ENCODE assay signal across 28 mouse cellular contexts in genomic region chr11:120114488-120115215, GRCm38 (mm10). TPM values are rescaled to one million over a fixed set of nuclear protein-coding genes. Genes with fewer than 3 reads are reported as not detected.
DNase-seq lines count a peak whose midpoint lies in the region; ATAC-seq and TF ChIP-seq lines count a peak whose summit lies in the region.
"Had no signal": no experiment of that assay in that cellular context is flagged by ENCODE, and none has a peak within 500 bp of the region (broad histone marks: within the 10 kb centered on the region; RNA-seq: fewer than 3 reads in every experiment).

No protein-coding gene starts in this region.

- no peak overlapping the region for H3K27ac ChIP-seq in midbrain, embryonic 11.5 days (ENCODE audit: low read depth, low read length)
- H3K27ac ChIP-seq in midbrain, postnatal 0 days (ENCODE audit: low read depth, low read length): no peak overlapping the region
- H3K27ac ChIP-seq in embryonic facial prominence, embryonic 12.5 days: no peak overlapping the region
- 0 out of 2 replicates have a peak overlapping the region, but pooled peaks have one; percentile 34 for H3K27ac ChIP-seq in limb, embryonic 13.5 days
- H3K27ac ChIP-seq: forebrain, embryonic 10.5 days; gastrocnemius, adult 2 months; liver, embryonic 12.5 days had no signal

- no peaks in the 10 kb centered on the region for H3K27me3 ChIP-seq in midbrain, embryonic 11.5 days (ENCODE audit: control insufficient read depth, insufficient read depth, low read length)
- no peaks in the 10 kb centered on the region for H3K27me3 ChIP-seq in midbrain, postnatal 0 days (ENCODE audit: insufficient read depth, low read length)
- no peaks in the 10 kb centered on the region; the same call in 1 of the 2 replicates for H3K27me3 ChIP-seq in embryonic facial prominence, embryonic 12.5 days
- peaks cover 4% of the 10 kb centered on the region; the same call in 1 of the 2 replicates for H3K27me3 ChIP-seq in limb, embryonic 13.5 days
- H3K27me3 ChIP-seq: liver, embryonic 12.5 days; Patski had no signal

- H3K9ac ChIP-seq in midbrain, embryonic 11.5 days (ENCODE audit: low read length): no peak overlapping the region
- H3K9ac ChIP-seq in midbrain, postnatal 0 days (replicated peaks; ENCODE audit: low read length, poor library complexity, severe bottlenecking): no peak overlapping the region
- H3K9ac ChIP-seq in embryonic facial prominence, embryonic 12.5 days: no peak overlapping the region
- H3K9ac ChIP-seq in limb, embryonic 13.5 days: no peak overlapping the region
- H3K9ac ChIP-seq: liver, embryonic 12.5 days; lung, embryonic 14.5 days had no signal

- no peak for ATAC-seq in midbrain, embryonic 11.5 days (ENCODE audit: low FRiP score)
- no peak for ATAC-seq in midbrain, postnatal 0 days (ENCODE audit: low FRiP score)
- ATAC-seq in embryonic facial prominence, embryonic 12.5 days (ENCODE audit: insufficient number of reproducible peaks, insufficient read depth, low FRiP score, low TSS enrichment): peak; percentile 57; the same call in 1 of the 2 replicates
- peak; percentile 70 for ATAC-seq in limb, embryonic 13.5 days (ENCODE audit: low FRiP score, low read depth)
- ATAC-seq: activated CD4-positive, CD25-positive, alpha-beta regulatory T cell, adult 4 months; hindbrain, embryonic 16.5 days; liver, embryonic 12.5 days; Patski had no signal

- no peaks in the 10 kb centered on the region for H3K4me1 ChIP-seq in midbrain, embryonic 11.5 days (ENCODE audit: control insufficient read depth, insufficient read depth, low read length)
- H3K4me1 ChIP-seq in midbrain, postnatal 0 days (ENCODE audit: insufficient read depth, low read length): no peaks in the 10 kb centered on the region
- peaks cover 15% of the 10 kb centered on the region for H3K4me1 ChIP-seq in embryonic facial prominence, embryonic 12.5 days
- peaks cover 24% of the 10 kb centered on the region for H3K4me1 ChIP-seq in limb, embryonic 13.5 days

- H3K9me3 ChIP-seq in midbrain, embryonic 11.5 days (ENCODE audit: control insufficient read depth, low read length): no peaks in the 10 kb centered on the region
- no peaks in the 10 kb centered on the region for H3K9me3 ChIP-seq in midbrain, postnatal 0 days (ENCODE audit: low read length)
- no peaks in the 10 kb centered on the region for H3K9me3 ChIP-seq in embryonic facial prominence, embryonic 12.5 days
- H3K9me3 ChIP-seq in limb, embryonic 13.5 days: no peaks in the 10 kb centered on the region
- H3K9me3 ChIP-seq: forebrain, embryonic 10.5 days; liver, embryonic 12.5 days had no signal

- no peak overlapping the region for H3K4me3 ChIP-seq in midbrain, embryonic 11.5 days (ENCODE audit: low read depth, low read length)
- H3K4me3 ChIP-seq in midbrain, postnatal 0 days (ENCODE audit: low read depth, low read length): no peak overlapping the region
- H3K4me3 ChIP-seq in embryonic facial prominence, embryonic 12.5 days: no peak overlapping the region
- H3K4me3 ChIP-seq in limb, embryonic 13.5 days: no peak overlapping the region
- H3K4me3 ChIP-seq: forebrain, embryonic 10.5 days; gastrocnemius, adult 2 months; liver, embryonic 12.5 days; myocyte had no signal

- H3K36me3 ChIP-seq in midbrain, embryonic 11.5 days (ENCODE audit: control insufficient read depth, insufficient read depth, low read length): peaks cover 2% of the 10 kb centered on the region; the same call in 1 of the 2 replicates
- H3K36me3 ChIP-seq in midbrain, postnatal 0 days (ENCODE audit: insufficient read depth, low read length): peaks cover 19% of the 10 kb centered on the region
- peaks cover 33% of the 10 kb centered on the region for H3K36me3 ChIP-seq in embryonic facial prominence, embryonic 12.5 days
- peaks cover 71% of the 10 kb centered on the region for H3K36me3 ChIP-seq in limb, embryonic 13.5 days

- TF ChIP-seq CTCF in midbrain, postnatal 0 days (IDR thresholded peaks at IDR 0.05): no peak

- WGBS in midbrain, embryonic 11.5 days: 91% methylated on average over 21 of the region's 21 CpGs
- 92% methylated on average over 21 of the region's 21 CpGs for WGBS in midbrain, postnatal 0 days
- WGBS in embryonic facial prominence, embryonic 12.5 days: 66% methylated on average over 21 of the region's 21 CpGs
- 55% methylated on average over 21 of the region's 21 CpGs for WGBS in limb, embryonic 13.5 days

- no peak overlapping the region for H3K4me2 ChIP-seq in midbrain, embryonic 11.5 days
- H3K4me2 ChIP-seq in midbrain, postnatal 0 days (ENCODE audit: low read depth, low read length, poor library complexity, severe bottlenecking): no peak overlapping the region
- no peak overlapping the region for H3K4me2 ChIP-seq in embryonic facial prominence, embryonic 12.5 days (replicated peaks)
- H3K4me2 ChIP-seq in limb, embryonic 13.5 days (replicated peaks): 0 out of 2 replicates have a peak overlapping the region, but pooled peaks have one; percentile 9
- H3K4me2 ChIP-seq: heart, embryonic 11.5 days; liver, embryonic 12.5 days; lung, embryonic 14.5 days had no signal

- peak; percentile 47 for DNase-seq in midbrain, embryonic 11.5 days (ENCODE audit: low spot score, missing footprints)
- no peak for DNase-seq in midbrain, postnatal 0 days (ENCODE audit: low spot score)
- DNase-seq in R1 (ENCODE audit: low read depth, low spot score): peak; percentile 47
- DNase-seq in adrenal gland, adult 18-20 months (ENCODE audit: low spot score in 2 of 2): no peak
- no peak for DNase-seq in urinary bladder, postnatal 4 days (ENCODE audit: low spot score in 2 of 2)
- DNase-seq in cerebellum, postnatal 14 days: no peak
- DNase-seq: adrenal gland, postnatal 25 days; B cell, adult 2 months; cerebellum, adult 11-12 months; cerebellum, postnatal 25 days; gastrocnemius, adult 2 months; heart, postnatal 10 days; kidney, adult 18-20 months; kidney, postnatal 10 days; lung, embryonic 14.5 days; lung, postnatal 4 days; midbrain, embryonic 14.5 days; right cerebral cortex, postnatal 14 days; spleen, adult 18-20 months had no signal

RNA-seq across cellular contexts. Expression of gene Ndufaf8, which starts 15.9 kb away (rescaled TPM):
- polyA plus RNA-seq in midbrain, embryonic 11.5 days (2014; fragmentation: Nextera tagmentation; extraction: Ambion mirVana): 58.4 and 61.3 TPM in 2 replicates
- total RNA-seq in midbrain, postnatal 0 days (2014; rRNA removed): 32.9 and 64.8 TPM in 2 replicates
- polyA plus RNA-seq in midbrain, postnatal 0 days (2015; fragmentation: Nextera tagmentation; extraction: Ambion mirVana): 56.8 and 57.0 TPM in 2 replicates
- polyA plus RNA-seq in embryonic facial prominence, embryonic 12.5 days (2016; fragmentation: Nextera tagmentation; extraction: Ambion mirVana): 67.4 and 73.6 TPM in 2 replicates
- 69.3 and 76.9 TPM in 2 replicates for polyA plus RNA-seq in limb, embryonic 13.5 days (2015; fragmentation: Nextera tagmentation; extraction: Ambion mirVana)
- total RNA-seq in adrenal gland, adult 18-20 months (2021): 10 to 100 TPM; 54.9 to 62.9 TPM

RNA-seq across cellular contexts. Expression of gene Tepsin, which starts 16.1 kb away (rescaled TPM):
- 12.3 and 14.2 TPM in 2 replicates for polyA plus RNA-seq in midbrain, embryonic 11.5 days (2014; fragmentation: Nextera tagmentation; extraction: Ambion mirVana)
- 28.6 and 32.1 TPM in 2 replicates for total RNA-seq in midbrain, postnatal 0 days (2014; rRNA removed)
- polyA plus RNA-seq in midbrain, postnatal 0 days (2015; fragmentation: Nextera tagmentation; extraction: Ambion mirVana): 14.9 and 17.6 TPM in 2 replicates
- polyA plus RNA-seq in embryonic facial prominence, embryonic 12.5 days (2016; fragmentation: Nextera tagmentation; extraction: Ambion mirVana): 18.5 and 19.2 TPM in 2 replicates
- 18.1 and 18.5 TPM in 2 replicates for polyA plus RNA-seq in limb, embryonic 13.5 days (2015; fragmentation: Nextera tagmentation; extraction: Ambion mirVana)
- total RNA-seq in adrenal gland, adult 18-20 months (2021): 10 to 100 TPM; 12.3 to 15.4 TPM

RNA-seq across cellular contexts. Expression of gene Cep131, which starts 28.0 kb away (rescaled TPM):
- 24.9 and 28.9 TPM in 2 replicates for polyA plus RNA-seq in midbrain, embryonic 11.5 days (2014; fragmentation: Nextera tagmentation; extraction: Ambion mirVana)
- total RNA-seq in midbrain, postnatal 0 days (2014; rRNA removed): 17.7 and 19.0 TPM in 2 replicates
- 25.4 and 27.7 TPM in 2 replicates for polyA plus RNA-seq in midbrain, postnatal 0 days (2015; fragmentation: Nextera tagmentation; extraction: Ambion mirVana)
- polyA plus RNA-seq in embryonic facial prominence, embryonic 12.5 days (2016; fragmentation: Nextera tagmentation; extraction: Ambion mirVana): 43.3 and 43.9 TPM in 2 replicates
- 27.3 and 29.0 TPM in 2 replicates for polyA plus RNA-seq in limb, embryonic 13.5 days (2015; fragmentation: Nextera tagmentation; extraction: Ambion mirVana)
- 10 to 100 TPM; 11.7 to 90.0 TPM for total RNA-seq in adrenal gland, adult 18-20 months (2021)

RNA-seq across cellular contexts. Expression of gene Slc38a10, which starts 36.5 kb away (rescaled TPM):
- polyA plus RNA-seq in midbrain, embryonic 11.5 days (2014; fragmentation: Nextera tagmentation; extraction: Ambion mirVana): 46.3 and 53.3 TPM in 2 replicates
- 171 and 175 TPM in 2 replicates for total RNA-seq in midbrain, postnatal 0 days (2014; rRNA removed)
- 108 and 111 TPM in 2 replicates for polyA plus RNA-seq in midbrain, postnatal 0 days (2015; fragmentation: Nextera tagmentation; extraction: Ambion mirVana)
- 95.0 and 99.5 TPM in 2 replicates for polyA plus RNA-seq in embryonic facial prominence, embryonic 12.5 days (2016; fragmentation: Nextera tagmentation; extraction: Ambion mirVana)
- 86.4 and 94.5 TPM in 2 replicates for polyA plus RNA-seq in limb, embryonic 13.5 days (2015; fragmentation: Nextera tagmentation; extraction: Ambion mirVana)
- 100 to 1,000 TPM; 147 to 177 TPM for total RNA-seq in adrenal gland, adult 18-20 months (2021)

Comparison
In these comparisons a context has a peak if more than half of its experiments do, and no peak if none do; other contexts are left out.
1. DNase-seq: peak in midbrain, embryonic 11.5 days (single experiment) and R1 (single experiment); none in midbrain, postnatal 0 days (single experiment), adrenal gland, adult 18-20 months (0 of 2), urinary bladder, postnatal 4 days (0 of 2) and cerebellum, postnatal 14 days (0 of 2).
2. ATAC-seq: peak in embryonic facial prominence, embryonic 12.5 days (single experiment) and limb, embryonic 13.5 days (single experiment); none in midbrain, embryonic 11.5 days (single experiment) and midbrain, postnatal 0 days (single experiment).